Mouse (Mus musculus): ENCODE results near the gene Sipa1. TPM values are rescaled to one million over a fixed set of nuclear protein-coding genes. Genes with fewer than 3 reads are reported as not detected.

Sipa1 gene
- total and polyA plus RNA-seq, 3 experiments = 6.2 to 15.5 TPM; not detected in 1

- 0 out of 4 replicates have a peak, but pooled peaks cover 0 to 4% of the 10 kb centered on the region in 2 experiments for H3K4me1 ChIP-seq (ENCODE audit: control insufficient read depth in 1 of 2, insufficient read depth in 2 of 2, low read length in 2 of 2)
- H3K9me3 ChIP-seq (replicated peaks; ENCODE audit: insufficient read depth, low read length) = no peaks in the 10 kb centered on the region
- TF ChIP-seq ZC3H11A (IDR thresholded peaks at IDR 0.05; ENCODE audit: low read depth, low read length) (0 out of 2 replicates have a peak, but pooled peaks have one; percentile 3), POLR2AphosphoS5 (IDR thresholded peaks at IDR 0.05; ENCODE audit: borderline replicate concordance, low read depth, low read length) (no peak)
- peak overlapping the region; percentile 56; a peak in 3 of 4 replicates for H3K4me3 ChIP-seq (ENCODE audit: control insufficient read depth in 1 of 2, insufficient read depth in 1 of 2, low read depth in 2 of 2, low read length in 2 of 2)
- peak overlapping the region; percentile 66 for H3K9ac ChIP-seq (ENCODE audit: control insufficient read depth, low read depth, low read length, poor library complexity, severe bottlenecking)
- no peaks in the 10 kb centered on the region for H3K79me2 ChIP-seq (ENCODE audit: control insufficient read depth, insufficient read depth, low read length, poor library complexity)
- DNase-seq (ENCODE audit: low read depth, low spot score) = no peak
- H3K27ac ChIP-seq (ENCODE audit: control insufficient read depth, low read depth, low read length) = peak overlapping the region; percentile 46
- H3K27me3 ChIP-seq (ENCODE audit: control insufficient read depth in 1 of 2, insufficient read depth in 2 of 2, low read length in 2 of 2) = no peaks in the 10 kb centered on the region
- peaks cover 0 to 2% of the 10 kb centered on the region in 2 experiments; a peak in 1 of 4 replicates for H3K36me3 ChIP-seq (ENCODE audit: control insufficient read depth in 1 of 2, insufficient read depth in 2 of 2, low read length in 2 of 2)
These were observed 14.2 kb downstream of the Sipa1 start for GRCm38 (mm10) chr19:5649298-5649741.

GRCm38 (mm10) chr19:5648401-5649297 lies 14.9 kb downstream of the Sipa1 start:
- Histone ChIP-seq H3K4me1 (ENCODE audit: control insufficient read depth in 1 of 2, insufficient read depth in 2 of 2, low read length in 2 of 2) (0 out of 4 replicates have a peak, but pooled peaks cover 0 to 4% of the 10 kb centered on the region in 2 experiments), H3K4me3 (ENCODE audit: control insufficient read depth in 1 of 2, insufficient read depth in 1 of 2, low read depth in 2 of 2, low read length in 2 of 2) (peak overlapping the region; percentile 56), H3K27ac (ENCODE audit: control insufficient read depth, low read depth, low read length) (peak overlapping the region; percentile 46), H3K27me3 (ENCODE audit: control insufficient read depth in 1 of 2, insufficient read depth in 2 of 2, low read length in 2 of 2) (no peaks in the 10 kb centered on the region), H3K9ac (ENCODE audit: control insufficient read depth, low read depth, low read length, poor library complexity, severe bottlenecking) (peak overlapping the region; percentile 66), H3K79me2 (ENCODE audit: control insufficient read depth, insufficient read depth, low read length, poor library complexity) (no peaks in the 10 kb centered on the region), H3K36me3 (ENCODE audit: control insufficient read depth in 1 of 2, insufficient read depth in 2 of 2, low read length in 2 of 2) (peaks cover 0 to 2% of the 10 kb centered on the region in 2 experiments; a peak in 1 of 4 replicates), H3K9me3 (replicated peaks; ENCODE audit: insufficient read depth, low read length) (no peaks in the 10 kb centered on the region)
- DNase-seq (ENCODE audit: low read depth, low spot score) = peak; percentile 88
- TF ChIP-seq MAX (IDR thresholded peaks at IDR 0.05; ENCODE audit: low read length) = peak; percentile 34; the same call in 1 of the 2 replicates
- peak; percentile 68 for TF ChIP-seq MXI1 (IDR thresholded peaks at IDR 0.05; ENCODE audit: low read depth, low read length)
- no peak for TF ChIP-seq EP300 (IDR thresholded peaks at IDR 0.05; ENCODE audit: low read depth in 1 of 2, low read length in 2 of 2)
- TF ChIP-seq TCF12 (IDR thresholded peaks at IDR 0.05; ENCODE audit: low read depth, low read length) = no peak
- TF ChIP-seq ZC3H11A (IDR thresholded peaks at IDR 0.05; ENCODE audit: low read depth, low read length) = no peak
- TF ChIP-seq ZKSCAN1 (IDR thresholded peaks at IDR 0.05; ENCODE audit: low read depth, low read length) = no peak
- TF ChIP-seq NRF1 (IDR thresholded peaks at IDR 0.05; ENCODE audit: insufficient read depth, low read depth, low read length, poor library complexity, severe bottlenecking) = peak; percentile 97
- no peak for TF ChIP-seq KAT2A (conservative IDR thresholded peaks at IDR 0.05; ENCODE audit: low read depth, low read length)
- no peak for TF ChIP-seq JUND (IDR thresholded peaks at IDR 0.05; ENCODE audit: low read depth, low read length)
- no peak for TF ChIP-seq RCOR1 (IDR thresholded peaks at IDR 0.05; ENCODE audit: low read depth, low read length)
- peak; percentile 84 for TF ChIP-seq POLR2AphosphoS2 (IDR thresholded peaks at IDR 0.05; ENCODE audit: low read length)
- no peak for TF ChIP-seq GATA1 (IDR thresholded peaks at IDR 0.05; ENCODE audit: low read depth, low read length)
- peak; percentile 84 for TF ChIP-seq ELF1 (IDR thresholded peaks at IDR 0.05; ENCODE audit: low read depth, low read length)
- TF ChIP-seq BHLHE40 (IDR thresholded peaks at IDR 0.05; ENCODE audit: borderline replicate concordance, low read depth, low read length) = no peak
- TF ChIP-seq UBTF (IDR thresholded peaks at IDR 0.05; ENCODE audit: borderline replicate concordance, insufficient read depth, low read depth, low read length) = no peak
- 0 out of 6 replicates have a peak, but pooled peaks of 1 of the 3 experiments have one; percentile 5 for TF ChIP-seq CTCF (IDR thresholded peaks at IDR 0.05 in 2 of 3, conservative IDR thresholded peaks at IDR 0.05 in 1 of 3; ENCODE audit: control insufficient read depth in 1 of 3, insufficient read depth in 1 of 3, low read depth in 2 of 3, low read length in 3 of 3, poor library complexity in 1 of 3, severe bottlenecking in 1 of 3)
- peak in 1 of 2 experiments; percentile 72; a peak in 2 of 4 replicates for TF ChIP-seq POLR2A (IDR thresholded peaks at IDR 0.05; ENCODE audit: control insufficient read depth in 1 of 2, insufficient read depth in 1 of 2, low read depth in 1 of 2, low read length in 2 of 2, poor library complexity in 1 of 2)
- TF ChIP-seq SMC3 (IDR thresholded peaks at IDR 0.05; ENCODE audit: low read depth, low read length) = no peak
- TF ChIP-seq E2F4 (IDR thresholded peaks at IDR 0.05; ENCODE audit: borderline replicate concordance, low read depth, low read length) = no peak
- no peak for TF ChIP-seq USF2 (IDR thresholded peaks at IDR 0.05; ENCODE audit: borderline replicate concordance in 1 of 2, insufficient read depth in 1 of 2, low read depth in 1 of 2, low read length in 2 of 2)
- no peak for TF ChIP-seq CHD1 (IDR thresholded peaks at IDR 0.05; ENCODE audit: low read depth, low read length)
- no peak for TF ChIP-seq MAFK (IDR thresholded peaks at IDR 0.05; ENCODE audit: borderline replicate concordance, low read depth, low read length)
- TF ChIP-seq NELFE (IDR thresholded peaks at IDR 0.05; ENCODE audit: low read depth, low read length) = peak; percentile 63
- TF ChIP-seq RAD21 (IDR thresholded peaks at IDR 0.05; ENCODE audit: low read depth, low read length) = no peak
- TF ChIP-seq MAZ (IDR thresholded peaks at IDR 0.05; ENCODE audit: low read depth, low read length) = no peak
- no peak for TF ChIP-seq POLR2AphosphoS5 (IDR thresholded peaks at IDR 0.05; ENCODE audit: borderline replicate concordance, low read depth, low read length)
- TF ChIP-seq GABPA (IDR thresholded peaks at IDR 0.05; ENCODE audit: low read depth, low read length) = no peak
- no peak for TF ChIP-seq USF1 (IDR thresholded peaks at IDR 0.05; ENCODE audit: low read depth, low read length)

Measured in MEL (cell line).